Mouse (Mus musculus) CH12.LX (cell line): ENCODE data around the gene Slc35c2. TPM values are rescaled to one million over a fixed set of nuclear protein-coding genes. Genes with fewer than 3 reads are reported as not detected.

Source experiments
- DNase-seq: peaks from one replicate; pipeline ENCODE4 v3.0.0-alpha.2; 2013; ENCODE audit errors: extremely low read depth
- H3K27ac ChIP-seq: 2 replicates; pipeline ENCODE4 v1.5.1; 2012; ENCODE audit warnings: low read depth, mild to moderate bottlenecking, control low read depth, moderate library complexity; ENCODE audit not compliant: insufficient read depth
- H3K27me3 ChIP-seq: replicated peaks from 2 replicates; pipeline ENCODE3; 2012; ENCODE audit warnings: inconsistent platforms
- H3K36me3 ChIP-seq, 2 experiments: replicated peaks in 1 of 2; 2 replicates each; pipeline versions ENCODE3 to v1.6.1; 2012; ENCODE audit warnings: inconsistent platforms in 1 of 2, low read length in 1 of 2, mild to moderate bottlenecking in 1 of 2, mixed read lengths in 1 of 2, moderate library complexity in 1 of 2; ENCODE audit not compliant: control insufficient read depth in 1 of 2, insufficient read depth in 1 of 2
- H3K4me1 ChIP-seq, 2 experiments: 2 replicates each; pipeline ENCODE4 v1.6.1; 2012; ENCODE audit warnings: inconsistent platforms in 1 of 2, moderate library complexity in 1 of 2; ENCODE audit not compliant: insufficient read depth in 2 of 2, control insufficient read depth in 1 of 2
- H3K4me2 ChIP-seq: 2 replicates; pipeline ENCODE4 v1.6.1; 2012; ENCODE audit warnings: low read depth, mild to moderate bottlenecking, control low read depth; ENCODE audit not compliant: poor library complexity, insufficient read depth, severe bottlenecking
- H3K4me3 ChIP-seq, 3 experiments: fragments of 150-350 bp in 1 of 3; sonication (generic) in 1 of 3; replicated peaks in 1 of 3; 2 replicates each; pipeline versions ENCODE3 to v1.5.1; 2011 to 2012; ENCODE audit warnings: low read depth in 2 of 3, low read length in 2 of 3, mild to moderate bottlenecking in 2 of 3, moderate library complexity in 2 of 3, control low read depth in 1 of 3, improper control_type of control experiment in 1 of 3, inconsistent platforms in 1 of 3, mixed read lengths in 1 of 3; ENCODE audit not compliant: poor library complexity in 1 of 3
- H3K79me2 ChIP-seq: replicated peaks from 2 replicates; pipeline ENCODE4 v1.6.1; 2012; ENCODE audit warnings: mild to moderate bottlenecking, moderate library complexity; ENCODE audit not compliant: control insufficient read depth, poor library complexity, insufficient read depth, severe bottlenecking; ENCODE audit errors: extremely low read depth
- H3K9ac ChIP-seq: 2 replicates; pipeline ENCODE4 v1.6.1; 2012; ENCODE audit warnings: low read depth, mild to moderate bottlenecking, control low read depth, moderate library complexity; ENCODE audit not compliant: insufficient read depth
- H3K9me3 ChIP-seq: replicated peaks from 2 replicates; pipeline ENCODE3; 2012; ENCODE audit warnings: low read length, inconsistent platforms, mixed read lengths
- CHD1 ChIP-seq: IDR thresholded peaks from 2 replicates; pipeline ENCODE4 v1.6.1; 2012; ENCODE audit warnings: low read depth, low read length, improper control_type of control experiment, inconsistent platforms
- CTCF ChIP-seq, 2 experiments: IDR thresholded peaks in 1 of 2; conservative IDR thresholded peaks in 1 of 2; 2 replicates each; pipeline ENCODE4 v1.5.1; 2011 to 2012; ENCODE audit warnings: low read depth in 2 of 2, low read length in 2 of 2, improper control_type of control experiment in 1 of 2, inconsistent platforms in 1 of 2, mild to moderate bottlenecking in 1 of 2, moderate library complexity in 1 of 2
- E2F4 ChIP-seq: IDR thresholded peaks from 2 replicates; pipeline ENCODE4 v1.6.1; 2011; ENCODE audit warnings: low read depth, low read length, improper control_type of control experiment; ENCODE audit not compliant: insufficient replicate concordance
- EP300 ChIP-seq: IDR thresholded peaks from 2 replicates; pipeline ENCODE4 v1.6.1; 2011; ENCODE audit warnings: low read length, improper control_type of control experiment
- HCFC1 ChIP-seq: IDR thresholded peaks from 2 replicates; pipeline ENCODE4 v1.6.1; 2012; ENCODE audit warnings: low read depth, mild to moderate bottlenecking, inconsistent platforms, low read length, improper control_type of control experiment
- IRF4 ChIP-seq: IDR thresholded peaks from 2 replicates; pipeline ENCODE4 v1.6.1; 2014; ENCODE audit warnings: low read depth, mild to moderate bottlenecking, inconsistent platforms, low read length, improper control_type of control experiment
- JUN ChIP-seq: IDR thresholded peaks from 2 replicates; pipeline ENCODE4 v1.6.1; 2011; ENCODE audit warnings: low read depth, mild to moderate bottlenecking, low read length, improper control_type of control experiment, moderate library complexity; ENCODE audit not compliant: insufficient read depth
- KAT2A ChIP-seq: IDR thresholded peaks from 2 replicates; pipeline ENCODE4 v1.6.1; 2012; ENCODE audit warnings: low read length, improper control_type of control experiment, inconsistent platforms; ENCODE audit not compliant: insufficient replicate concordance
- MAFK ChIP-seq: IDR thresholded peaks from 2 replicates; pipeline ENCODE4 v1.6.1; 2011; ENCODE audit warnings: low read length, improper control_type of control experiment; ENCODE audit not compliant: insufficient replicate concordance
- MAZ ChIP-seq: IDR thresholded peaks from 2 replicates; pipeline ENCODE4 v1.6.1; 2012; ENCODE audit warnings: low read depth, mild to moderate bottlenecking, inconsistent platforms, low read length, improper control_type of control experiment, moderate library complexity
- MXI1 ChIP-seq: IDR thresholded peaks from 2 replicates; pipeline ENCODE4 v1.6.1; 2011; ENCODE audit warnings: mild to moderate bottlenecking, low read depth, low read length, improper control_type of control experiment
- MYC ChIP-seq: IDR thresholded peaks from 2 replicates; pipeline ENCODE4 v1.6.1; 2011; ENCODE audit warnings: low read depth, mild to moderate bottlenecking, improper control_type of control experiment, low read length
- NELFE ChIP-seq: IDR thresholded peaks from 2 replicates; pipeline ENCODE4 v1.6.1; 2011; ENCODE audit warnings: low read depth, low read length, improper control_type of control experiment
- NRF1 ChIP-seq: IDR thresholded peaks from 2 replicates; pipeline ENCODE4 v1.6.1; 2014; ENCODE audit warnings: low read depth, mild to moderate bottlenecking, inconsistent platforms, low read length, improper control_type of control experiment, moderate library complexity
- PAX5 ChIP-seq: IDR thresholded peaks from 2 replicates; pipeline ENCODE4 v1.6.1; 2012; ENCODE audit warnings: low read length, inconsistent platforms, mixed read lengths
- SIN3A ChIP-seq: IDR thresholded peaks from 2 replicates; pipeline ENCODE4 v1.6.1; 2012; ENCODE audit warnings: low read length, improper control_type of control experiment, inconsistent platforms
- SMC3 ChIP-seq: IDR thresholded peaks from 2 replicates; pipeline ENCODE4 v1.6.1; 2011; ENCODE audit warnings: low read depth, low read length, improper control_type of control experiment
- TCF12 ChIP-seq: IDR thresholded peaks from 2 replicates; pipeline ENCODE4 v1.6.1; 2014; ENCODE audit warnings: low read depth, mild to moderate bottlenecking, inconsistent platforms, low read length, improper control_type of control experiment
- USF1 ChIP-seq: IDR thresholded peaks from 2 replicates; pipeline ENCODE4 v1.6.1; 2014; ENCODE audit warnings: low read depth, mild to moderate bottlenecking, inconsistent platforms, low read length, improper control_type of control experiment
- USF2 ChIP-seq: conservative IDR thresholded peaks from 2 replicates; pipeline ENCODE4 v1.6.1; 2011; ENCODE audit warnings: low read depth, low read length, improper control_type of control experiment
- ZKSCAN1 ChIP-seq: IDR thresholded peaks from 2 replicates; pipeline ENCODE4 v1.6.1; 2012; ENCODE audit warnings: low read depth, inconsistent platforms, low read length, improper control_type of control experiment, borderline replicate concordance
- ZMIZ1 ChIP-seq: IDR thresholded peaks from 2 replicates; pipeline ENCODE4 v1.6.1; 2012; ENCODE audit warnings: low read depth, mild to moderate bottlenecking, inconsistent platforms, low read length, improper control_type of control experiment
- ZNF384 ChIP-seq: IDR thresholded peaks from 2 replicates; pipeline ENCODE4 v1.6.1; 2012; ENCODE audit warnings: low read depth, low read length, improper control_type of control experiment, inconsistent platforms
- dilution Hi-C: fragments of 300-500 bp; cut with MboI; formaldehyde crosslinking; loops from 2 replicates; pipeline ENCODE4 v1.14.3; 2020; ENCODE audit warnings: low sequenced_read_pairs; ENCODE audit not compliant: extremely low pct_unique_long_range_greater_than_20kb, extremely low pct_ligation_motif_present
- in situ Hi-C: fragments of 300-500 bp; cut with MboI; formaldehyde crosslinking; loops from 3 replicates; pipeline ENCODE4 v1.14.3; 2019; ENCODE audit warnings: low sequenced_read_pairs, low pct_ligation_motif_present, low pct_unique_long_range_greater_than_20kb, mixed read lengths
- polyA plus RNA-seq: library from polyadenylated mRNA; unstranded; fragments of >175 nt; gene quantifications from 2 replicates; pipeline ENCODE4 v1.2.1, GENCODE M21; 2012; ENCODE audit warnings: low read depth; ENCODE audit not compliant: insufficient read length
- total RNA-seq, 2 experiments: library from RNA; depleted of rRNA; stranded (reverse); fragments of 300-350 nt in 1 of 2; fragments of >200 nt in 1 of 2; gene quantifications; 2 replicates each; pipeline ENCODE4 v1.2.3; 2012 to 2014

Gene Slc35c2
- total and polyA plus RNA-seq, 3 experiments: 45.5 to 57.8 (median 55.3) TPM

- Histone ChIP-seq H3K27ac (no peak overlapping the region), H3K4me1 (peaks cover 0 to 20% of the 10 kb centered on the region in 2 experiments; a peak in 2 of 4 replicates), H3K27me3 (no peaks in the 10 kb centered on the region), H3K4me3 (no peak overlapping the region), H3K4me2 (no peak overlapping the region), H3K9me3 (peaks cover 3% of the 10 kb centered on the region), H3K36me3 (peaks cover 38 to 88% of the 10 kb centered on the region in 2 experiments), H3K79me2 (no peaks in the 10 kb centered on the region), H3K9ac (no peak overlapping the region)
- no peak for DNase-seq
- in situ Hi-C loops: no loop called here
- dilution Hi-C loops: no loop called here
- TF ChIP-seq NRF1: no peak
- no peak for TF ChIP-seq SIN3A
- TF ChIP-seq USF1: no peak
- TF ChIP-seq ZMIZ1: no peak
- TF ChIP-seq ZNF384: no peak
- no peak for TF ChIP-seq USF2
- no peak for TF ChIP-seq CTCF (conservative IDR thresholded peaks at IDR 0.05 in 1 of 2, IDR thresholded peaks at IDR 0.05 in 1 of 2; ENCODE audit: low read depth in 2 of 2, low read length in 2 of 2)
- no peak for TF ChIP-seq MXI1
- no peak for TF ChIP-seq NELFE
- no peak for TF ChIP-seq EP300
- TF ChIP-seq PAX5: no peak
- no peak for TF ChIP-seq E2F4
- no peak for TF ChIP-seq HCFC1
- TF ChIP-seq SMC3: no peak
- TF ChIP-seq TCF12: no peak
- TF ChIP-seq MAFK: no peak
- no peak for TF ChIP-seq IRF4
- no peak for TF ChIP-seq JUN
- no peak for TF ChIP-seq KAT2A
- no peak for TF ChIP-seq ZKSCAN1
These were observed 20.1 kb upstream of the Slc35c2 start for GRCm38 (mm10) chr2:165307801-165308200.

GRCm38 (mm10) chr2:165305438-165305837 lies 17.8 kb upstream of the Slc35c2 start:
- no peak overlapping the region for H3K4me3 ChIP-seq
- H3K9ac ChIP-seq: no peak overlapping the region
- H3K36me3 ChIP-seq: peaks cover 35 to 84% of the 10 kb centered on the region in 2 experiments
- H3K79me2 ChIP-seq: no peaks in the 10 kb centered on the region
- no peak for DNase-seq
- no peak overlapping the region for H3K27ac ChIP-seq
- peaks cover 0 to 20% of the 10 kb centered on the region in 2 experiments; a peak in 2 of 4 replicates for H3K4me1 ChIP-seq
- no peak overlapping the region for H3K4me2 ChIP-seq
- in situ Hi-C loops (no loop called here), dilution Hi-C loops (no loop called here)
- no peaks in the 10 kb centered on the region for H3K27me3 ChIP-seq
- peaks cover 3% of the 10 kb centered on the region for H3K9me3 ChIP-seq
- TF ChIP-seq MYC (no peak), MAZ (no peak), CHD1 (no peak)
- TF ChIP-seq, all 38 proteins: peak for 0
